Mouse (Mus musculus) liver, embryonic 14.5 days (tissue): ENCODE data around the gene Oxsr1. TPM values are rescaled to one million over a fixed set of nuclear protein-coding genes. Genes with fewer than 3 reads are reported as not detected.

Experiments
- ATAC-seq: fragments of 200-750 bp; cut with Nextera tagmentation; 2 replicates; pipeline ENCODE4 v1.8.0; 2017; ENCODE audit warnings: moderate number of reproducible peaks, mild to moderate bottlenecking, moderate library complexity; ENCODE audit not compliant: insufficient read depth
- DNase-seq, 3 experiments: peaks; one replicate each; pipeline ENCODE4 v3.0.0-alpha.2; 2012 to 2013; ENCODE audit warnings: low read depth in 3 of 3, low spot score in 3 of 3
- H3K27ac ChIP-seq: fragments of 300-500 bp; sonication (generic); 2 replicates; pipeline ENCODE4 v1.5.1; 2014; ENCODE audit warnings: moderate library complexity, mild to moderate bottlenecking, control low read depth, inconsistent platforms
- H3K27me3 ChIP-seq: fragments of 300-500 bp; sonication (generic); 2 replicates; pipeline ENCODE4 v1.6.1; 2014; ENCODE audit warnings: mild to moderate bottlenecking, low read length, moderate library complexity; ENCODE audit not compliant: control insufficient read depth, insufficient read depth
- H3K36me3 ChIP-seq: fragments of 300-500 bp; sonication (generic); replicated peaks from 2 replicates; pipeline ENCODE4 v1.6.1; 2014; ENCODE audit warnings: low read depth; ENCODE audit not compliant: control insufficient read depth, insufficient read depth
- H3K4me1 ChIP-seq, 2 experiments: fragments of 200-500 bp in 1 of 2; fragments of 300-500 bp in 1 of 2; sonication (generic) in 1 of 2; replicated peaks; 2 replicates each; pipeline ENCODE4 v1.6.1; 2012 to 2014; ENCODE audit warnings: antibody characterized with exemption in 1 of 2, inconsistent platforms in 1 of 2, low read length in 1 of 2; ENCODE audit not compliant: control insufficient read depth in 2 of 2, insufficient read depth in 2 of 2
- H3K4me2 ChIP-seq: fragments of 300-500 bp; sonication (generic); 2 replicates; pipeline ENCODE4 v1.6.1; 2014; ENCODE audit warnings: low read depth, mild to moderate bottlenecking, control low read depth, moderate library complexity
- H3K4me3 ChIP-seq, 2 experiments: fragments of 200-500 bp in 1 of 2; fragments of 300-500 bp in 1 of 2; sonication (generic) in 1 of 2; 2 replicates each; pipeline ENCODE4 v1.5.1; 2012 to 2014; ENCODE audit warnings: low read depth in 2 of 2, low read length in 2 of 2, mild to moderate bottlenecking in 2 of 2, control low read depth in 1 of 2, inconsistent platforms in 1 of 2, moderate library complexity in 1 of 2; ENCODE audit not compliant: insufficient read depth in 1 of 2
- H3K9ac ChIP-seq: fragments of 300-500 bp; sonication (generic); replicated peaks from 2 replicates; pipeline ENCODE4 v1.6.1; 2014; ENCODE audit warnings: mild to moderate bottlenecking, control low read depth, moderate library complexity
- H3K9me3 ChIP-seq: fragments of 300-500 bp; sonication (generic); 2 replicates; pipeline ENCODE4 v1.6.1; 2016; ENCODE audit warnings: low read length, mixed read lengths; ENCODE audit not compliant: control insufficient read depth
- CTCF ChIP-seq: IDR thresholded peaks from 2 replicates; pipeline ENCODE4 v1.5.1; 2016; ENCODE audit warnings: antibody characterized with exemption, low read depth, control low read depth
- EP300 ChIP-seq: IDR thresholded peaks from 2 replicates; pipeline ENCODE4 v1.6.1; 2016; ENCODE audit warnings: antibody characterized with exemption, low read depth
- WGBS: fragments of 180-500 bp; shearing (Covaris S2); extraction: QIAGEN DNeasy Blood & Tissue Kit; methylation state at CpG from one replicate; pipeline ENCODE4 v1.1.7; 2014; ENCODE audit not compliant: insufficient replicate concordance; 5-methylcytosine and 5-hydroxymethylcytosine counted together
- polyA plus RNA-seq, 2 experiments: library from polyadenylated mRNA; depleted of rRNA in 1 of 2; stranded (reverse) in 1 of 2; unstranded in 1 of 2; fragments of >200 nt; fragmentation: Nextera tagmentation in 1 of 2; extraction: Ambion mirVana in 1 of 2; gene quantifications; 2 replicates each; pipeline versions ENCODE4 v1.2.1 to v1.2.3; 2012 to 2014

The Oxsr1 gene
- polyA plus RNA-seq, 2 experiments, result 4.9 to 11.8 TPM

GRCm38 (mm10) chr9:119260825-119261224 lies 61.4 kb downstream of the Oxsr1 start:
- Histone ChIP-seq H3K36me3 (peaks cover 13% of the 10 kb centered on the region), H3K27ac (no peak overlapping the region), H3K4me3 (no peak overlapping the region), H3K4me1 (no peaks in the 10 kb centered on the region), H3K27me3 (no peaks in the 10 kb centered on the region), H3K9me3 (no peaks in the 10 kb centered on the region), H3K4me2 (no peak overlapping the region), H3K9ac (no peak overlapping the region)
- 76% methylated on average over 2 of the region's 2 CpGs for WGBS
- no peak for ATAC-seq
- no peak for TF ChIP-seq EP300
- TF ChIP-seq CTCF, result no peak
- no peak for DNase-seq

- no peak for ATAC-seq
- H3K4me3 ChIP-seq, result no peak overlapping the region
- H3K36me3 ChIP-seq, result peaks cover 10% of the 10 kb centered on the region
- H3K9me3 ChIP-seq, result no peaks in the 10 kb centered on the region
- no peak for TF ChIP-seq CTCF
- TF ChIP-seq EP300, result no peak
- H3K27me3 ChIP-seq, result no peaks in the 10 kb centered on the region
- no peak overlapping the region for H3K9ac ChIP-seq
- 83% methylated on average over 2 of the region's 2 CpGs for WGBS
- DNase-seq, result no peak
- H3K27ac ChIP-seq, result no peak overlapping the region
- no peak overlapping the region for H3K4me2 ChIP-seq
- no peaks in the 10 kb centered on the region for H3K4me1 ChIP-seq
Measured at GRCm38 (mm10) chr9:119258785-119259184, 63.4 kb downstream of the Oxsr1 start.

GRCm38 (mm10) chr9:119258128-119258527 lies 64.1 kb downstream of the Oxsr1 start:
- no peak for ATAC-seq
- Histone ChIP-seq H3K9ac (no peak overlapping the region), H3K4me1 (no peaks in the 10 kb centered on the region), H3K36me3 (peaks cover 10% of the 10 kb centered on the region), H3K9me3 (no peaks in the 10 kb centered on the region), H3K27ac (no peak overlapping the region), H3K4me2 (no peak overlapping the region), H3K4me3 (no peak overlapping the region), H3K27me3 (no peaks in the 10 kb centered on the region)
- DNase-seq, result no peak
- 67% methylated on average over 5 of the region's 5 CpGs for WGBS
- TF ChIP-seq CTCF (no peak), EP300 (no peak)

- H3K4me3 ChIP-seq, result no peak overlapping the region
- WGBS, result 91% methylated on average over 12 of the region's 12 CpGs
- H3K4me2 ChIP-seq, result no peak overlapping the region
- H3K4me1 ChIP-seq, result no peaks in the 10 kb centered on the region
- no peak overlapping the region for H3K27ac ChIP-seq
- ATAC-seq (no peak), DNase-seq (no peak)
- no peaks in the 10 kb centered on the region for H3K27me3 ChIP-seq
- no peaks in the 10 kb centered on the region for H3K9me3 ChIP-seq
- TF ChIP-seq CTCF (no peak), EP300 (no peak)
- peaks cover 3% of the 10 kb centered on the region for H3K36me3 ChIP-seq
- H3K9ac ChIP-seq, result no peak overlapping the region
Measured at GRCm38 (mm10) chr9:119256161-119256560, 66.1 kb downstream of the Oxsr1 start.

GRCm38 (mm10) chr9:119255096-119255495 lies 67.1 kb downstream of the Oxsr1 start:
- H3K4me1 ChIP-seq, result no peaks in the 10 kb centered on the region
- no peak overlapping the region for H3K9ac ChIP-seq
- no peaks in the 10 kb centered on the region for H3K9me3 ChIP-seq
- no peak overlapping the region for H3K27ac ChIP-seq
- TF ChIP-seq EP300 (no peak), CTCF (no peak)
- H3K36me3 ChIP-seq, result peaks cover 3% of the 10 kb centered on the region
- H3K4me3 ChIP-seq, result no peak overlapping the region
- 88% methylated on average over 1 of the region's 1 CpGs for WGBS
- DNase-seq (no peak), ATAC-seq (no peak)
- no peaks in the 10 kb centered on the region for H3K27me3 ChIP-seq
- H3K4me2 ChIP-seq, result no peak overlapping the region

- H3K9me3 ChIP-seq, result no peaks in the 10 kb centered on the region
- H3K4me3 ChIP-seq, result no peak overlapping the region
- no peak overlapping the region for H3K9ac ChIP-seq
- WGBS, result 65% methylated on average over 2 of the region's 2 CpGs
- H3K27ac ChIP-seq, result no peak overlapping the region
- no peak for TF ChIP-seq EP300
- TF ChIP-seq CTCF, result no peak
- no peaks in the 10 kb centered on the region for H3K4me1 ChIP-seq
- H3K36me3 ChIP-seq, result peaks cover 3% of the 10 kb centered on the region
- ATAC-seq (no peak), DNase-seq (no peak)
- H3K4me2 ChIP-seq, result no peak overlapping the region
- no peaks in the 10 kb centered on the region for H3K27me3 ChIP-seq
Measured at GRCm38 (mm10) chr9:119254187-119254586, 68.0 kb downstream of the Oxsr1 start.
